Mouse (Mus musculus): ENCODE measurements around the gene Nfia. TPM values are rescaled to one million over a fixed set of nuclear protein-coding genes. Genes with fewer than 3 reads are reported as not detected.

Gene Nfia
- total RNA-seq, 2 experiments from 2014 or later, result 57.0 to 57.8 TPM

GRCm38 (mm10) chr4:97860376-97860775 lies 87.8 kb downstream of the Nfia start:
- no peak for TF ChIP-seq CTCF (IDR thresholded peaks at IDR 0.05)
- intact Hi-C loops (cut with DNase I), result no loop called here
- Histone ChIP-seq H3K4me3 (no peak overlapping the region), H3K27ac (peak overlapping the region; percentile 85)
- no peak for DNase-seq

GRCm38 (mm10) chr4:97860791-97861344 lies 88.3 kb downstream of the Nfia start:
- intact Hi-C loops (cut with DNase I), result no loop called here
- DNase-seq, result no peak
- H3K27ac ChIP-seq, result peak overlapping the region; percentile 85
- TF ChIP-seq CTCF (IDR thresholded peaks at IDR 0.05), result no peak
- H3K4me3 ChIP-seq, result no peak overlapping the region

DNA sequence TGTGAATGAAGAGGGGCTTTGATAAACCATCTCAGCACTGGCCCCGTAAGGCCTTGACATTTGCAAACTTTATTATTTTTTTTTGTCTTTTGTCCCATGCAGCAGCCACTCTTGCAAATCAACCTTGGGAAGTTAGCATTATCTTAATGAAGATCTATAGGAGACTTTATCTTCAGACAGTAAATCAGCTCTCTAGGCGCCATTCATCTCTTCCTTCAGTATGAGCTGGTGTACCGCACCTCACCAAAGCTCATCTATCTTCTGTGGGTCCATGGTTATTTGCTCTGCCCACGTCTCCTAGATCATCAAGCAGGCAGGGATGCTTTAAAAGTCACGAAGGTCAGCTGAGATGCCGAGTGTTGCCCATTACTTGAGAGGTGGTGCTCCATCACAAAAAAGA lies 89.8 kb downstream of the Nfia start:
- intact Hi-C loops (cut with DNase I), result no loop called here

GRCm38 (mm10) chr4:97864276-97864675 lies 91.7 kb downstream of the Nfia start:
- Histone ChIP-seq H3K4me3 (no peak overlapping the region), H3K27ac (peak overlapping the region; percentile 96)
- no peak for DNase-seq
- intact Hi-C loops (cut with DNase I), result no loop called here
- TF ChIP-seq CTCF (IDR thresholded peaks at IDR 0.05), result no peak

More for the DNA sequence above, 89.8 kb downstream of the Nfia start:
- Histone ChIP-seq H3K4me3 (no peak overlapping the region), H3K27ac (no peak overlapping the region)
- no peak for TF ChIP-seq CTCF (IDR thresholded peaks at IDR 0.05)
- DNase-seq, result no peak

- intact Hi-C loops (cut with DNase I), result loop anchor here (5.0 kb wide), 1 partner anchor 457 kb away; no protein-coding TSS in a partner anchor
- DNase-seq, result no peak
- no peak for TF ChIP-seq CTCF (IDR thresholded peaks at IDR 0.05)
- Histone ChIP-seq H3K4me3 (no peak overlapping the region), H3K27ac (peak overlapping the region; percentile 96)
Observed at GRCm38 (mm10) chr4:97865410-97865953, 92.9 kb downstream of the Nfia start.

DNA sequence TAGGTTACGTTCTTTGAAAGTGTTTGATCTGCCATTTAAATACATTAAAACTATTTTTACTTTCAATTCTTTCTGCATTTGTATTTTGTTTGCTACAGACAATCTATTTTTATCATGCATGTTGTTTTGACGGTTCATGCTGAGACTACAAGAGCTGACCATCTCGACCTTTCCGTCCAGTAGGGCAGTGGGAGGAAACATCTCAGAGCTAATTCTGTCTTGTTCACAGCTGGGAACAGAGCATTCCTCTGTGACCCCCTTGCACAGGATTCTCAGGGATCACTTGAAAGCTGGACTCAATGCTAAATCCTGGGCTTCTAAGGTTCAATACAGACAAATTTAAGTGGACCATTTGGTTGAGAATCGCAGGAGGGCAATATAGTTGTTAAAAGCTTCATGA lies 93.9 kb downstream of the Nfia start:
- 0 out of 2 replicates have a peak, but pooled peaks have one; percentile 3 for TF ChIP-seq CTCF (IDR thresholded peaks at IDR 0.05)
- DNase-seq, result peak; percentile 53
- H3K4me3 ChIP-seq, result peak overlapping the region; percentile 36
- peak overlapping the region; percentile 96 for H3K27ac ChIP-seq
- intact Hi-C loops (cut with DNase I), result loop anchor here (5.0 kb wide), 1 partner anchor 456 kb away; no protein-coding TSS in a partner anchor

DNA sequence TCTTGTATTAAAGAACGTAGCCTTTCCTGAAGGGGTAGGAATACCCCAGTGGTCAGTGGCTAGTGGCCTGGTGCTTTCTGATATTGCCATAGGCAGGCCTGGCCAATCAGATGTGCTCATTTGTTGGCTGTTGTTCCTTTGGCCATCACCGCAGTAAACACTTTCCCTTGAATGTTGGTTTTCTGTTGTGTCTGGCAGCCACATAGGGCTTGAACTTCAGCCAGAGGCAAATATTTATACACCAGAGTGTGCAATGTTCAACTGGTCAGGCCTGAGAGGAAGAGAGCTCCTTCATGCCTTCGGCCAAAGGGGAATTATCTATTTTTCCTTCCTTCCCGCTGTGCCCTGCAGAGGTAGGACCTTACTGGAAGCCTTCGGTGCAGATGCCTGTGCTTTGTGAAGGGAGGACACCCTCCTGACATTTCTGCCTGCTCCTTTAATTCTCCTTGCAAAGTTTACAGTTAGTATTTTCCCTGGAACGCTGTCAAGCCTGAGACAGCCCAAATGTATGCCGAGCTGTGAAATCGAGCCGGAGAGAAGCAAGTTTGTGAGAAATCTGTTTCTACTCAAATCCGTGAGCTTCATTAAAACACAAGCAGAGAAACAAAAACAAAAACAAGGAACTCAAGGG lies 95.9 kb downstream of the Nfia start:
- TF ChIP-seq CTCF (IDR thresholded peaks at IDR 0.05), result no peak
- peak; percentile 65 for DNase-seq
- peak overlapping the region; percentile 96 for H3K27ac ChIP-seq
- peak overlapping the region; percentile 75 for H3K4me3 ChIP-seq
- intact Hi-C loops (cut with DNase I), result loop anchor here (2.0 to 5.0 kb wide), 2 partner anchors 96 to 454 kb away; partner anchors contain the start of gene Nfia

DNA sequence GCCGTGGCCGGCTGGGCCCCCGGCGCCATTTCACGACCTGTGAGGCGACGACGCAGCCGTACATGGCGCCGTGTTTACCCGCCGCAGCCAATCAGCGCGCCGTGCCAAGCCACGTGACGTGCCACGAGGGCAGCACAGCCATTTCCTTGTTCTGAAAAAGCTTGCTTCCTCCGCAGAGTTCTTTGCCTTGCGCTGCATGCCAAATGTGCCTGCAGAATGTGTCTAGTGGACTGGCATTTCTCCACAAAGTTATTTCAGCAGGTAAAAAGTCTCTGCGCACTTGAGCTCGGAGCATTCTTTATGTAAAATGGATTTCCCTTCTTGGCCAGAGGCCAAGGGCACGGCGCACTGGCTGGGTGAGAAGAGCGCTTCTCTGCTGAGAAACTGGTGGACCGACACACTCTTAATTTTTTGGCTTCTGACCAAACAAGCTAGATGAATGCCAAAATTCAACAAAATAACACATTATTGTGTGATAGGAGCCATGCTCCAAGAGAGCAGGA lies 96.5 kb downstream of the Nfia start:
- DNase-seq, result peak; percentile 99
- no peak for TF ChIP-seq CTCF (IDR thresholded peaks at IDR 0.05)
- H3K4me3 ChIP-seq, result peak overlapping the region; percentile 75

DNA sequence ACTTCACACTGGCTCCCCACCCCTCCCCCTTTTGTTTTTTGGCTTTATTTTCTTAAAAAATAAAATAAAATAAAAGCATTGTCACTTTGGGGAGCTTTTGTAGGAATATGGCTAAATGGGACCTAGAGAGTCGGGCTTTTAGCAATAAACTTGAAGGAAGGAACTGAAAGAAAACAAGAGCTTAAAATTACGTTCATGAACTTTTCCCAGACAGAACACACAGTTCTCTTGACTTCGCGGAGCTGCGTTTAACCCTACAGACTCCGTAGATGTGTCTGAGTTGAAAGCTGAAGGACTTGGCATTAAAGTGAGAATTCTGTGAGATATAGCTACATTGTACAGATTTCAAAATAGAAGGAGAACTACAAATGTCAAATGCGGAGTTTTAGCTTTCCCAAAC lies 96.9 kb downstream of the Nfia start:
- intact Hi-C loops (cut with DNase I), result loop anchor here (1.0 to 5.0 kb wide), 3 partner anchors 90 to 453 kb away; partner anchors contain the start of gene Nfia
- Histone ChIP-seq H3K27ac (peak overlapping the region; percentile 96), H3K4me3 (peak overlapping the region; percentile 75)
- no peak for TF ChIP-seq CTCF (IDR thresholded peaks at IDR 0.05)
- no peak for DNase-seq

More for the DNA sequence above, 96.5 kb downstream of the Nfia start:
- peak overlapping the region; percentile 96 for H3K27ac ChIP-seq
- intact Hi-C loops (cut with DNase I), result loop anchor here (1.0 to 5.0 kb wide), 3 partner anchors 90 to 453 kb away; partner anchors contain the start of gene Nfia

DNA sequence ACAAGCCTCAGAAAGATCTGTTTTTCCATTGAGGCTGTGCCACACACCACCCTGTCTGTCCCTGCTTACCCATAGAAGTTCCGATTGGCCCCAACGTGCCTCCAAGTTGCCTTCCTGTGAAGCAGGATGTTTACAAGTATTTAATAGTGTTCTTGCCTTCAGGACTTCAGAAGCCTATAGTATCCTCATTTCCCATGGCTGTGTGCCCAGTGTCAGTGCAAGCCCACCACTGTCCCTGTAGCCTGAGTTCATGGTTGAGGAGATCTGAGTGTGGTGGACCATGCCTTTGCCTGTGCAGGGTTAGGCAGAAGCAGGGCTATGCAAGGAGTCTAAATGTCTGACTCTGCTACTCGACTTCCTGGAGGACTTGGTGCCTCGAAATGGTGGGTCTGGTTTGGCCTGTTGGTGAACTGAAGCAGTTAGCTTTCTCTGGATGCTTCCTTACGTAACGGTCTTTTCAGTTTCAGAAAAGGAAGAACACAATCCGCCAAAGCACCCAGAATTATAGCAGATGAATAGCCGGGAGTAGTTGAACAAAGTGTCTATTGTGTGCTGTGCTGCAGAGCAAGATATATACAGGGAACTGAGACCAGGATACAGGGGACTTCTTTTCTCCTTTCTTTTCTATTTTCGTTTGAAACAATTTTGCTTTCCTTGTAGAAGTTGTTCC lies 99.4 kb downstream of the Nfia start:
- intact Hi-C loops (cut with DNase I), result loop anchor here (5.0 kb wide), 2 partner anchors 35 to 130 kb away; no protein-coding TSS in a partner anchor
- no peak for TF ChIP-seq CTCF (IDR thresholded peaks at IDR 0.05)
- DNase-seq, result no peak
- Histone ChIP-seq H3K27ac (peak overlapping the region; percentile 96), H3K4me3 (no peak overlapping the region)

- Histone ChIP-seq H3K27ac (0 out of 2 replicates have a peak overlapping the region, but pooled peaks have one; percentile 21), H3K4me3 (no peak overlapping the region)
- intact Hi-C loops (cut with DNase I), result loop anchor here (5.0 kb wide), 2 partner anchors 32 to 127 kb away; no protein-coding TSS in a partner anchor
- TF ChIP-seq CTCF (IDR thresholded peaks at IDR 0.05), result no peak
- DNase-seq, result no peak
Observed at GRCm38 (mm10) chr4:97874916-97875315, 102.4 kb downstream of the Nfia start.

- Histone ChIP-seq H3K27ac (no peak overlapping the region), H3K4me3 (no peak overlapping the region)
- intact Hi-C loops (cut with DNase I), result no loop called here
- no peak for DNase-seq
- no peak for TF ChIP-seq CTCF (IDR thresholded peaks at IDR 0.05)
Observed at GRCm38 (mm10) chr4:97875901-97876300, 103.4 kb downstream of the Nfia start.
